Mouse (Mus musculus): ENCODE measurements around the gene Olfr1134.

GRCm38 (mm10) chr2:87693847-87694246 is 35.6 kb upstream of the Olfr1134 start, which contains the start of gene Olfr1136:
- TF ChIP-seq MAFK (IDR thresholded peaks at IDR 0.05; ENCODE audit: insufficient read depth, low read depth, low read length) (no peak), ZC3H11A (IDR thresholded peaks at IDR 0.05; ENCODE audit: borderline replicate concordance, low read depth, low read length) (no peak)
